Mouse (Mus musculus) small intestine, adult 2 months (tissue): ENCODE results near the gene Sgsh. TPM values are rescaled to one million over a fixed set of nuclear protein-coding genes. Genes with fewer than 3 reads are reported as not detected.

Experiments
- H3K27ac ChIP-seq: fragments of 200-500 bp; 2 replicates; pipeline ENCODE4 v1.5.1; 2012; ENCODE audit warnings: low read depth, low read length, control low read depth, inconsistent platforms; ENCODE audit not compliant: insufficient read depth
- H3K27me3 ChIP-seq: fragments of 200-500 bp; 2 replicates; pipeline ENCODE4 v1.6.1; 2012; ENCODE audit warnings: mild to moderate bottlenecking, moderate library complexity, low read length, inconsistent platforms; ENCODE audit not compliant: control insufficient read depth, insufficient read depth
- H3K36me3 ChIP-seq: fragments of 200-500 bp; 2 replicates; pipeline ENCODE4 v1.6.1; 2012; ENCODE audit warnings: mild to moderate bottlenecking, low read length, control low read depth, inconsistent platforms; ENCODE audit not compliant: control insufficient read depth, insufficient read depth
- H3K4me1 ChIP-seq: fragments of 200-500 bp; 2 replicates; pipeline ENCODE4 v1.6.1; 2012; ENCODE audit warnings: low read length, inconsistent platforms, mixed read lengths; ENCODE audit not compliant: control insufficient read depth, insufficient read depth, insufficient read length
- H3K4me3 ChIP-seq: fragments of 200-500 bp; 2 replicates; pipeline ENCODE4 v1.5.1; 2012; ENCODE audit warnings: low read depth, mild to moderate bottlenecking, control low read depth, inconsistent platforms, low read length, moderate library complexity
- CTCF ChIP-seq: fragments of 200-500 bp; IDR thresholded peaks from 2 replicates; pipeline ENCODE4 v1.5.1; 2012; ENCODE audit warnings: low read depth, mild to moderate bottlenecking, control low read depth, inconsistent platforms, low read length, moderate library complexity, mixed read lengths; ENCODE audit not compliant: insufficient replicate concordance, insufficient read length; ENCODE audit errors: extremely low read depth
- POLR2A ChIP-seq: fragments of 200-500 bp; IDR thresholded peaks from 2 replicates; pipeline ENCODE4 v1.6.1; 2012; ENCODE audit warnings: low read depth, mild to moderate bottlenecking, control low read depth, inconsistent platforms, low read length, moderate library complexity
- WGBS: fragments of 180-500 bp; shearing (Covaris S2); methylation state at CpG from one replicate; pipeline ENCODE4 v1.1.7; 2018; 5-methylcytosine and 5-hydroxymethylcytosine counted together
- polyA plus RNA-seq: library from polyadenylated mRNA; depleted of rRNA; stranded (reverse); fragments of >200 nt; gene quantifications from 2 replicates; pipeline ENCODE4 v1.2.3, GENCODE M21; 2012

The Sgsh gene
- polyA plus RNA-seq, 1 experiment: 19.2 TPM

GRCm38 (mm10) chr11:119344865-119345264 is 10.5 kb downstream of the Sgsh start:
- no peak overlapping the region for H3K27ac ChIP-seq
- no peaks in the 10 kb centered on the region for H3K4me1 ChIP-seq
- H3K4me3 ChIP-seq: no peak overlapping the region
- TF ChIP-seq POLR2A (no peak), CTCF (no peak)
- peaks cover 24% of the 10 kb centered on the region for H3K36me3 ChIP-seq
- no peaks in the 10 kb centered on the region for H3K27me3 ChIP-seq
- 64% methylated on average over 6 of the region's 6 CpGs for WGBS

- Histone ChIP-seq H3K36me3 (peaks cover 24% of the 10 kb centered on the region), H3K27ac (no peak overlapping the region), H3K4me3 (no peak overlapping the region), H3K4me1 (no peaks in the 10 kb centered on the region), H3K27me3 (no peaks in the 10 kb centered on the region)
- TF ChIP-seq CTCF (no peak), POLR2A (no peak)
- WGBS: 91% methylated on average over 8 of the region's 8 CpGs
Measured at GRCm38 (mm10) chr11:119344178-119344577, 11.2 kb downstream of the Sgsh start.

GRCm38 (mm10) chr11:119339637-119340036 is 15.7 kb downstream of the Sgsh start:
- Histone ChIP-seq H3K4me1 (no peaks in the 10 kb centered on the region), H3K4me3 (no peak overlapping the region), H3K27me3 (no peaks in the 10 kb centered on the region), H3K27ac (no peak overlapping the region), H3K36me3 (peaks cover 4% of the 10 kb centered on the region)
- TF ChIP-seq CTCF (peak; percentile 37; the same call in 1 of the 2 replicates), POLR2A (no peak)
- WGBS: 4% methylated on average over 5 of the region's 5 CpGs

- H3K4me3 ChIP-seq: no peak overlapping the region
- peaks cover 1% of the 10 kb centered on the region for H3K36me3 ChIP-seq
- H3K27me3 ChIP-seq: no peaks in the 10 kb centered on the region
- H3K27ac ChIP-seq: no peak overlapping the region
- 58% methylated on average over 5 of the region's 5 CpGs for WGBS
- no peaks in the 10 kb centered on the region for H3K4me1 ChIP-seq
- no peak for TF ChIP-seq CTCF
- no peak for TF ChIP-seq POLR2A
Measured at GRCm38 (mm10) chr11:119339179-119339578, 16.2 kb downstream of the Sgsh start.

- Histone ChIP-seq H3K27ac (no peak overlapping the region), H3K27me3 (no peaks in the 10 kb centered on the region), H3K4me1 (no peaks in the 10 kb centered on the region), H3K36me3 (no peaks in the 10 kb centered on the region), H3K4me3 (no peak overlapping the region)
- 78% methylated on average over 10 of the region's 10 CpGs for WGBS
- no peak for TF ChIP-seq POLR2A
- TF ChIP-seq CTCF: no peak
Measured at GRCm38 (mm10) chr11:119338271-119339059, 16.9 kb downstream of the Sgsh start.

GRCm38 (mm10) chr11:119331970-119332369 is 23.4 kb downstream of the Sgsh start:
- Histone ChIP-seq H3K4me3 (no peak overlapping the region), H3K27ac (no peak overlapping the region), H3K36me3 (peaks cover 3% of the 10 kb centered on the region; the same call in 1 of the 2 replicates), H3K27me3 (no peaks in the 10 kb centered on the region), H3K4me1 (no peaks in the 10 kb centered on the region)
- TF ChIP-seq CTCF (no peak), POLR2A (no peak)
- WGBS: 26% methylated on average over 3 of the region's 3 CpGs

GRCm38 (mm10) chr11:119330592-119330991 is 24.7 kb downstream of the Sgsh start:
- Histone ChIP-seq H3K36me3 (peaks cover 6% of the 10 kb centered on the region; the same call in 1 of the 2 replicates), H3K4me3 (no peak overlapping the region), H3K27me3 (no peaks in the 10 kb centered on the region), H3K4me1 (no peaks in the 10 kb centered on the region), H3K27ac (no peak overlapping the region)
- TF ChIP-seq POLR2A (no peak), CTCF (no peak)
- 53% methylated on average over 4 of the region's 4 CpGs for WGBS
